Mouse (Mus musculus): ENCODE data around the gene Psme4.

Gene Psme4

GRCm38 (mm10) chr11:30786230-30786983 is 14.9 kb downstream of the Psme4 start:
- no peak for DNase-seq

- DNase-seq, result no peak
Measured at GRCm38 (mm10) chr11:30792680-30793079, 21.2 kb downstream of the Psme4 start.

- DNase-seq, result no peak
Measured at GRCm38 (mm10) chr11:30793753-30794152, 22.2 kb downstream of the Psme4 start.

GRCm38 (mm10) chr11:30797236-30797635 is 25.7 kb downstream of the Psme4 start:
- DNase-seq, result no peak

GRCm38 (mm10) chr11:30799496-30799895 is 28.0 kb downstream of the Psme4 start:
- peak; percentile 47 to 53 for DNase-seq

GRCm38 (mm10) chr11:30800091-30800490 is 28.6 kb downstream of the Psme4 start:
- no peak for DNase-seq

GRCm38 (mm10) chr11:30802421-30802820 is 30.9 kb downstream of the Psme4 start:
- no peak for DNase-seq

- no peak for DNase-seq
Measured at GRCm38 (mm10) chr11:30821116-30821515, 49.6 kb downstream of the Psme4 start.

- DNase-seq, result no peak
Measured at GRCm38 (mm10) chr11:30838793-30839192, 67.3 kb downstream of the Psme4 start.

- DNase-seq, result no peak
Measured at GRCm38 (mm10) chr11:30844355-30844754, 72.8 kb downstream of the Psme4 start.

- DNase-seq, result no peak
Measured at GRCm38 (mm10) chr11:30872425-30872824, 100.9 kb downstream of the Psme4 start.

GRCm38 (mm10) chr11:30885171-30885871 is 113.8 kb downstream of the Psme4 start, which contains the start of the genes Gpr75 and Asb3:
TSS of gene Gpr75 (plus strand) at chr11:30885358.
TSS of gene Asb3 (plus strand) at chr11:30885416.
- peak in 1 of 2 experiments; percentile 8 for DNase-seq

- DNase-seq, result no peak
Measured at GRCm38 (mm10) chr11:30888153-30888552, 116.6 kb downstream of the Psme4 start.

- DNase-seq, result no peak
Measured at GRCm38 (mm10) chr11:30896201-30896600, 124.7 kb downstream of the Psme4 start.

- DNase-seq, result no peak
Measured at GRCm38 (mm10) chr11:30899312-30899711, 127.8 kb downstream of the Psme4 start.

GRCm38 (mm10) chr11:30912311-30912710 is 140.8 kb downstream of the Psme4 start:
- DNase-seq, result no peak

GRCm38 (mm10) chr11:30920641-30921040 is 149.1 kb downstream of the Psme4 start:
- no peak for DNase-seq

- DNase-seq, result no peak
Measured at GRCm38 (mm10) chr11:30923283-30923682, 151.8 kb downstream of the Psme4 start.

- no peak for DNase-seq
Measured at GRCm38 (mm10) chr11:30928079-30928478, 156.6 kb downstream of the Psme4 start.

- no peak for DNase-seq
Measured at GRCm38 (mm10) chr11:30928498-30928897, 157.0 kb downstream of the Psme4 start.

Measured in thymus, postnatal 36 days (tissue).